Comparison of ENCODE assay signal across 19 mouse cellular contexts in the genomic region with DNA sequence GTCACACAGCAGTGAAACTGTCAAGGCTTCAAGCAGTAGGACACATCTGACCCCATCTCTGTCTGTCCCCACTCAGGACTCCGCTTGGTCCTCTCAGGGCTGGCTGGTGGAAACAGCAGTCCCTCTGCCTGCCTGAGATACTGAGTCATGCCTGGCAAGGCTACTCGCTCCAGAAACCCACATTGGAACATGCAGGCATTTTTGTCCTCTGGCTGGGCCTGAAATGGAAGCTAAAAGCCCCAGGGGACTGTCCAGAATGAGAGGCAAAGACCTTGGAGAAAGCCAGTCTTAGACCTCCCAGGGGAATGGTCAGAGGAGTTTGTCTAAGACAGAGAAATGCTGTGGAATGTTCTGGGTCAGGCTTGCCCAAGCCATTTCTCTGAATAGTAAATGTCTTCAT. TPM values are rescaled to one million over a fixed set of nuclear protein-coding genes. Genes with fewer than 3 reads are reported as not detected.
DNase-seq lines count a peak whose midpoint lies in the region; ATAC-seq and TF ChIP-seq lines count a peak whose summit lies in the region.
"Had no signal": no experiment of that assay in that cellular context is flagged by ENCODE, and none has a peak within 500 bp of the region (broad histone marks: within the 10 kb centered on the region; RNA-seq: fewer than 3 reads in every experiment).

No protein-coding gene starts in this region.

- CTCF ChIA-PET in Patski (lab: Charles Lee) = interaction anchor here (1.9 kb wide), 1 partner anchor 18 kb away, joined by 6 read pairs; the partner anchor contains the start of gene Tpcn2

- H3K9me3 ChIP-seq in intestine, postnatal 0 days (ENCODE audit: control insufficient read depth) = no peaks in the 10 kb centered on the region
- H3K9me3 ChIP-seq: embryonic facial prominence, embryonic 15.5 days; G1E; limb, embryonic 10.5 days; midbrain, embryonic 12.5 days; neural tube, embryonic 15.5 days had no signal

- POLR2A ChIA-PET in Patski (lab: Charles Lee) = no interaction called here

- in situ Hi-C loops in Patski (cut with MboI; ENCODE audit: low pct_unique_long_range_greater_than_20kb) = no loop called here

- TF ChIP-seq CTCF in Patski (IDR thresholded peaks at IDR 0.05) = no peak
- TF ChIP-seq CTCF in intestine, postnatal 0 days (IDR thresholded peaks at IDR 0.05; ENCODE audit: low read depth) = no peak

- WGBS in intestine, postnatal 0 days = 81% methylated on average over 2 of the region's 2 CpGs

- H3K4me2 ChIP-seq in intestine, postnatal 0 days (replicated peaks; ENCODE audit: low read depth) = no peak overlapping the region
- H3K4me2 ChIP-seq: embryonic facial prominence, embryonic 15.5 days; midbrain, embryonic 12.5 days; neural tube, embryonic 15.5 days had no signal

- H3K36me3 ChIP-seq in intestine, postnatal 0 days (ENCODE audit: control insufficient read depth, insufficient read depth) = peaks cover 70% of the 10 kb centered on the region
- H3K36me3 ChIP-seq: neural tube, embryonic 15.5 days had no signal

- H3K4me3 ChIP-seq in intestine, postnatal 0 days (ENCODE audit: low read depth, low read length) = no peak overlapping the region
- H3K4me3 ChIP-seq: embryonic facial prominence, embryonic 15.5 days; limb, embryonic 10.5 days; midbrain, embryonic 12.5 days; neural tube, embryonic 15.5 days had no signal

- 0 out of 2 replicates have a peak, but pooled peaks cover 3% of the 10 kb centered on the region for H3K4me1 ChIP-seq in intestine, postnatal 0 days (replicated peaks; ENCODE audit: control insufficient read depth, insufficient read depth, low read length)
- H3K4me1 ChIP-seq: limb, embryonic 10.5 days; midbrain, embryonic 12.5 days; neural tube, embryonic 15.5 days had no signal

- peak; percentile 61 to 75 for DNase-seq in adrenal gland, adult (ENCODE audit: inconsistent age in 2 of 2, low spot score in 1 of 2)
- no peak for DNase-seq in adrenal gland, adult 8-10 months
- DNase-seq in kidney, adult 18-20 months = peak; percentile 12
- DNase-seq in kidney, postnatal 4 days = no peak
- DNase-seq in Patski (ENCODE audit: low read depth, low spot score) = no peak
- peak; percentile 47 to 56 for DNase-seq in heart, postnatal 14 days
- no peak for DNase-seq in neural tube, embryonic 10.5 days (ENCODE audit: extremely low spot score, low spot score)
- DNase-seq: cerebellum, postnatal 25 days; forebrain, postnatal 0 days; right cerebral cortex, postnatal 4 days had no signal

- no peaks in the 10 kb centered on the region for H3K27me3 ChIP-seq in Patski
- H3K27me3 ChIP-seq in intestine, postnatal 0 days (replicated peaks; ENCODE audit: control insufficient read depth, insufficient read depth, low read length) = no peaks in the 10 kb centered on the region
- H3K27me3 ChIP-seq: embryonic facial prominence, embryonic 15.5 days; midbrain, embryonic 12.5 days; neural tube, embryonic 15.5 days had no signal

- peak; percentile 14 for ATAC-seq in Patski
- ATAC-seq in intestine, postnatal 0 days = no peak
- ATAC-seq: forebrain, postnatal 0 days had no signal

- intact Hi-C loops in heart, postnatal 14 days (cut with DNase I) = no loop called here

- H3K27ac ChIP-seq in intestine, postnatal 0 days (ENCODE audit: low read depth, low read length) = no peak overlapping the region
- H3K27ac ChIP-seq: embryonic facial prominence, embryonic 15.5 days; limb, embryonic 10.5 days; midbrain, embryonic 12.5 days; neural tube, embryonic 15.5 days had no signal

- no peak overlapping the region for H3K9ac ChIP-seq in intestine, postnatal 0 days (ENCODE audit: low read depth, low read length)
- H3K9ac ChIP-seq: embryonic facial prominence, embryonic 15.5 days; forebrain, postnatal 0 days; midbrain, embryonic 12.5 days; neural tube, embryonic 15.5 days had no signal

RNA-seq across cellular contexts. Expression of gene Tpcn2, which starts 17.8 kb away (rescaled TPM):
- 10 to 100 TPM in 3 of 4 experiments, 1 to 10 TPM in 1; 8.0 to 34.6 (median 21.0) TPM for total RNA-seq in adrenal gland, adult 8-10 months (2022)
- 18.6 TPM for polyA plus RNA-seq in Patski (2021)
- total RNA-seq in heart, postnatal 14 days (2021) = 1 to 10 TPM; 6.0 to 6.2 TPM
- 7.6 and 8.0 TPM in 2 replicates for polyA plus RNA-seq in intestine, postnatal 0 days (2015; fragmentation: Nextera tagmentation; extraction: Ambion mirVana)

RNA-seq across cellular contexts. Expression of gene Mrgprf, which starts 34.6 kb away (rescaled TPM):
- total RNA-seq in adrenal gland, adult 8-10 months (2022) = 1 to 10 TPM in 3 of 4 experiments, under 1 TPM in 1; 0.91 to 3.0 (median 1.2) TPM
- polyA plus RNA-seq in Patski (2021) = 0.09 TPM
- total RNA-seq in heart, postnatal 14 days (2021) = 1 to 10 TPM; 4.8 to 7.1 TPM
- polyA plus RNA-seq in intestine, postnatal 0 days (2015; fragmentation: Nextera tagmentation; extraction: Ambion mirVana) = 3.5 and 4.3 TPM in 2 replicates
- polyA plus RNA-seq: G1E had no signal

RNA-seq across cellular contexts. Expression of gene Mrgprd, which starts 48.6 kb away (rescaled TPM):
- total RNA-seq in adrenal gland, adult 8-10 months (2022) = not detected
- not detected for polyA plus RNA-seq in Patski (2021)
- not detected for total RNA-seq in heart, postnatal 14 days (2021)
- not detected in 2 replicates for polyA plus RNA-seq in intestine, postnatal 0 days (2015; fragmentation: Nextera tagmentation; extraction: Ambion mirVana)
- total RNA-seq: forebrain, postnatal 0 days; layer of hippocampus, adult 18-20 months had no signal
- polyA plus RNA-seq: embryonic facial prominence, embryonic 15.5 days; forebrain, postnatal 0 days; G1E; hindbrain, embryonic 11.5 days; limb, embryonic 10.5 days; liver, embryonic 16.5 days; midbrain, embryonic 12.5 days had no signal

RNA-seq across cellular contexts. Expression of gene 1810010D01Rik, which starts 58.1 kb away (rescaled TPM):
- 1 to 10 TPM in 1 of 4 experiments, under 1 TPM in 1, not detected in 2; 0.84 to 1.9 TPM for total RNA-seq in adrenal gland, adult 8-10 months (2022)
- polyA plus RNA-seq in Patski (2021) = not detected
- total RNA-seq in heart, postnatal 14 days (2021) = under 1 TPM in 1 of 2 experiments, not detected in 1; 0.43 TPM
- polyA plus RNA-seq in intestine, postnatal 0 days (2015; fragmentation: Nextera tagmentation; extraction: Ambion mirVana) = 0.33 and 0.86 TPM in 2 replicates
- total RNA-seq: G1E had no signal
- polyA plus RNA-seq: G1E; neural tube, embryonic 15.5 days had no signal

Comparison
In these comparisons a context has a peak if more than half of its experiments do, and no peak if none do; other contexts are left out.
1. DNase-seq: peak in adrenal gland, adult (2 of 2), kidney, adult 18-20 months (single experiment) and heart, postnatal 14 days (2 of 2); none in adrenal gland, adult 8-10 months (single experiment), kidney, postnatal 4 days (0 of 2), Patski (single experiment) and neural tube, embryonic 10.5 days (single experiment).